Mouse (Mus musculus) A20 (cell line): ENCODE data around the gene Gm20696.

Experiments used
- DNase-seq: peaks from one replicate; pipeline ENCODE4 v3.0.0-alpha.2; 2011; ENCODE audit warnings: low read depth, low spot score

Gm20696 gene

GRCm38 (mm10) chr6:99263061-99263885 is 403.3 kb downstream of the Gm20696 start:
- peak; percentile 62 for DNase-seq

GRCm38 (mm10) chr6:99261737-99262130 is 404.9 kb downstream of the Gm20696 start:
- DNase-seq: no peak

GRCm38 (mm10) chr6:99260941-99261736 is 405.5 kb downstream of the Gm20696 start:
- DNase-seq: peak; percentile 83

DNA sequence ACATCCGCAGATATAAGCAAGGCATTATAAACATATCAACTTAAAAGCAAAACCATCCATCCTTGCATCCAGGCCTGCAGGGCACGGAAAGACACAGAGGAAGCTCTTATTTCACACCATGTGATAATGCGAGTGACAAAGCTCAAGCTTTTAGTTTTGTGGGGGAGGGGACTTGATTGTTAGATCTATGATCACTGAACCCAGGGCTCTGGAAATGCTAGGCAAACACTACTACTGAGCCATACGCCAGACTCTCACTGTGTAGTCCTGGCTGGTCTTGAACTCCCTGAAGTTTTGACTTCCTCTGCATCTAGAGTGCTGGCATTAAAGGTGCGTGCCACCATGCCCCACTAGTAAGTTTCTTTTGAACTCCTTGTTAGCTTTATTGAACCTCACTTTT is 408.3 kb downstream of the Gm20696 start:
- no peak for DNase-seq

GRCm38 (mm10) chr6:99257676-99258075 is 408.9 kb downstream of the Gm20696 start:
- DNase-seq: peak; percentile 19

- DNase-seq: no peak
These were observed 413.3 kb downstream of the Gm20696 start for GRCm38 (mm10) chr6:99253331-99253730.

GRCm38 (mm10) chr6:99252816-99253215 is 413.8 kb downstream of the Gm20696 start:
- no peak for DNase-seq

DNA sequence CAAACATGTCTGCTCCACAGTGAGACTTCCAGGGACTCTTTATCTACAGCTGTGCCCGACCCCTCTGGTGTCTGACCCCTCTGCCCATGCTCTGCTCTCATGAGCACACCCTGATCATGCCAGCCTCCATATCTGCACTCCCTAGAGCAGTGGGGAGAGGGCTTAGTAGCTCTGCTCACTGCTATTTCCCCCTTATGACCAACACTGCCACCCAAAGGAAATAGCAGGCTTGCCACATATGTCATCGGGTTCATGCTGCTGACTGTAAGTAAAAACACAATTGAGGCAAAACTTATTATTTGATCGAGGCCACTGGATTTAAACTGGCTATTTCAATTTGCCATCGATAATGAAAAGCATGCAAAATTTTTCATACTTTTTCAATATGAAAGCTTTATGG is 414.7 kb downstream of the Gm20696 start:
- DNase-seq: peak; percentile 35

- no peak for DNase-seq
These were observed 415.4 kb downstream of the Gm20696 start for GRCm38 (mm10) chr6:99251222-99251621.

DNA sequence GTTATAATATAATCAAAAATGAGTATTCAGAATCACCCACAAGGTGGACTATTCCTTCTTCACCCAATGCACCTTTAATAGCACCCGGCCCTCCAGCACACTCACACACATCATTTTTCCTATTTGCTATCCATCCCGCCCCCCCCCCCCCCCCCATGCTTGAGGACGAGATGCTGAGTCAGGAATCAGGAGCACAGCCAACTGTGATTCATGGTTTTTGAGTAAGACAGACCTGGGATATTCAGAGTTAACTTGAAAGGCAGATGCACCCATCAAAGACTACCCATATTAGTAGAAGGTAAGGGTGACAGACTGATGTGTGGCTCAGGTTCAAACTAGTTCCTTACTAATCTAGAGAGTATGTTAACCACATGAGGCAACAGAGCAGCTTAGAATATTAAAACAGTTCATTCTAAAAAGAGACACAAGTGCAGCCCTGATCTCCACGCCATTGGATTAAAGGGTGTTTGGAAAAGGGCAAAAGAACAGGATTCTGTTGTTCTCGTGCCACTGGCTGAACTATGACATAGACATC is 417.0 kb downstream of the Gm20696 start:
- no peak for DNase-seq

DNA sequence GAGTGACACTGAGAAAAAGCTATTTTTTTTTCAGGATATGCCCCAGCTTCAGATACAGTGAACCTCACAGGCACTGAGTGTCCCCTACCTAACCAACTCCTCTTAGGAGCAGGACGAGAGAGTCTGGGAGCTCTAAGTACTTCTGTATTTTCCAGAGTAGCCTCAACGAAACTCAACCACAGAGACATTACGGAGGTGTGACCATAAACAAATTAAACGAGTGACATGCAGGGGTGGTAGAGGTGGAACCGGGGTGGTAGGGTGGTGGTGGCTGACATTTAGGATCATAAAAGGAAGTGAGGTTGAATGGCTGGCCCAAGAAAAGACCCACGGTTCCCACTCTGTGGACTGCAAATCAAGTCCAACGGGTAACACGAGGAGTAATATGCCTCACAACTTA is 418.2 kb downstream of the Gm20696 start:
- no peak for DNase-seq

DNA sequence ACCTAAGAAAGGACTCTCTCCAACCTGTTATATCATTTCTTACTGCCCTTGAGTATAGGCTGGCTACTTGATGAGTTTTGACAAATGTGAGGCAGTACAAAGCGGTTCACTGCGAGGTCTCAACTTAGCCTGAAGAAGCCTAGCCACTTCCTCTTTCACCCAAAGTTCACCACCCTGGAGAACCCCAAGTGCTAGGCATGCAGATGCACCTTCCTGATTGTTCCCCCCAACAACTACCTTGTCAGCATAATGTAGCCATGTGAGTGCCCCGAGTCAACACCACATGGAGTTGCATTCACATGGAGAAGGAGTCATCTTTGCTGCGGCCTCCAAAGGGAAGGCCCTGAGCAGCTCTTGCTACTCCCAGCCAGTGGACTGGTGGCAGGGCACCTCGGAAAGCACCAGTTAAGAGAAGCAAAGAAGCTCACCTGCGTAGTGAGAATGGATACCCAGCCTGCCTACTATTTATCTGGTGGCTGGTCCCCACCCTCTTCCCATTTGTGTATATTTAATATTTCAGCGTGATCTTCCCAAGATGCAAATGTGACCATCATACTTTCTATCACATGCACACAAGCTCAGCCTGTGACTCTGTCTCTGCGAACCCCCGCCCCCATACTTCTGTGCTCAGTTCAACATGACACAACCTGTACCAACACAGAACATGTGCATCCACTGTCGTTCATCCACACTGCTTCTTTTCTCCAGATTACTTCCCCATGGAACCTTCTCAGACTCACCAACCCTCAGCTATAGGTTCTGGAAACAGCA is 424.8 kb downstream of the Gm20696 start:
- peak; percentile 88 for DNase-seq

GRCm38 (mm10) chr6:99240764-99241163 is 425.8 kb downstream of the Gm20696 start:
- no peak for DNase-seq

- DNase-seq: no peak
These were observed 431.0 kb downstream of the Gm20696 start for GRCm38 (mm10) chr6:99235588-99235987.

GRCm38 (mm10) chr6:99233411-99233810 is 433.2 kb downstream of the Gm20696 start:
- DNase-seq: no peak

DNA sequence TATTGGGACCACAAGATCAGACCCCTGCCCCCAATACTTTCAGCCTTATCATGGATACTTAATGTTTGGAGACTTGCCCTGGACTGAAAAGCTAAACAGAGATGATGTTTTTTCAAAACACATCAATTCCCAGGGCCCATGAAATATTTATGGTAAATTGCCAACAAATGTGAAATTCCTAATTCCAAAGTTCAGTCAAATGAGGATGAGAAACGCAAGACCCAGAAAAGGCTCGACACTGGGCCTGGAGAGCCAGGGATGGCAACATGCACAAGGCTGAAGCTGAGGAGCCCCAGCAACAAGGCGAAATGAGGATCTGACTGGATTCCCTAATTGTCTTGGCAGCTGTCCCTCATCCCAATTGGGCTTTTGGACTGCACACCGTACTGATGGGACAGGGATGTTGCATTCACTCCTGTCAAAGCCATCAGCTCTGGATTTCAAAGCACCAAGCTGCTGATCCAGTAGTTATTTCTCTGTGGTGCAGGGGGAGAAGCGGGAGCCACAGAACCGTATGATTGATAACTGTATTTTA is 438.2 kb downstream of the Gm20696 start:
- no peak for DNase-seq

- no peak for DNase-seq
These were observed 445.4 kb downstream of the Gm20696 start for GRCm38 (mm10) chr6:99221147-99221546.

- no peak for DNase-seq
These were observed 446.1 kb downstream of the Gm20696 start for GRCm38 (mm10) chr6:99220472-99220871.

DNA sequence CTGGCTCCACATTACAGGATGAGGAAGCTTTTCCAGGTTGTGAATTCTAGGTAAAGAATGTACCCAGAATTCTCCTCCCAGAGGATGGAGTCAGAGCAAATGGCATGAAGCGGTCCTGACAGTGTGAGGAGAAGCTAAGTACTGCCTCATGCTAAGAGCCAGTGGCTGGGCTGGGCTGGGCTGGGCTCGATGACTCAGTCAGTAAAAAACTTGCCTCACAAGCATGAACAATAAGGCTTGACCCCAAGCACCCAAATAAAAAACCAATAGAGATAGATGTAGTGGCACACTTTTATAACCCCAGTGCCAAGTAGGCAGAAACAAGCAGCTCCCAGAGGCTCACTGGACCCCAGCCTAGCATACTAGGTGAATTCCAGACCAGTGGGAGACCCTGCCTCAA is 448.8 kb downstream of the Gm20696 start:
- no peak for DNase-seq

DNA sequence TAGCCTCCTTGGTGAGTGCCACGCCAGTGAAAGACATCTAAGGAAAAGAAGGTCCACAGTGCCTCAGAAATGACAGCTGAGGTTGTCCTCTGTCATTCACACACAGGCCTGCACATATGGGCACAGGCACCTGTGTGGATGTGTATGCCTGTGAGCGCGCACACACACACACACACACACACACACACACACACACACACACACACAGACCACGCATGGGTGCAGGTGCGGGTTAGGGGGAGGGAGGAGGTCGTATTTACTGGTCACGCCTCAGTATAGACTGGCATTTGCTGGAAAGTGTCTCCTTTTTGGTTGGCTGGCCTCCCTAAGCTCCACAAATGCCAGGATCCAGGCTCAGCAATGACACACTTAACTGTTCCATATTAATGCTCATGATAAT is 449.4 kb downstream of the Gm20696 start:
- DNase-seq: no peak

- DNase-seq: no peak
These were observed 454.1 kb downstream of the Gm20696 start for GRCm38 (mm10) chr6:99212461-99212860.
